Mouse (Mus musculus) brain, adult 10 weeks (tissue): Measurements from ENCODE around the gene Serpine2. TPM values are rescaled to one million over a fixed set of nuclear protein-coding genes. Genes with fewer than 3 reads are reported as not detected.

ENCODE experiments used
- polyA plus RNA-seq: library from polyadenylated mRNA; stranded (reverse); fragments of 350-450 nt; fragmentation: Illumina TruSeq; extraction: RNeasy Lipid Tissue Mini Kit (QIAGEN cat#74804); gene quantifications from one replicate; pipeline ENCODE4 v1.2.3, GENCODE M21; 2015; ENCODE audit warnings: low read depth, low replicate concordance

The Serpine2 gene
- polyA plus RNA-seq = 253 TPM

GRCm38 (mm10) chr1:79861130-79861942 lies at the start of gene Serpine2:
TSS of gene Serpine2 (minus strand) at chr1:79861180.

DNA sequence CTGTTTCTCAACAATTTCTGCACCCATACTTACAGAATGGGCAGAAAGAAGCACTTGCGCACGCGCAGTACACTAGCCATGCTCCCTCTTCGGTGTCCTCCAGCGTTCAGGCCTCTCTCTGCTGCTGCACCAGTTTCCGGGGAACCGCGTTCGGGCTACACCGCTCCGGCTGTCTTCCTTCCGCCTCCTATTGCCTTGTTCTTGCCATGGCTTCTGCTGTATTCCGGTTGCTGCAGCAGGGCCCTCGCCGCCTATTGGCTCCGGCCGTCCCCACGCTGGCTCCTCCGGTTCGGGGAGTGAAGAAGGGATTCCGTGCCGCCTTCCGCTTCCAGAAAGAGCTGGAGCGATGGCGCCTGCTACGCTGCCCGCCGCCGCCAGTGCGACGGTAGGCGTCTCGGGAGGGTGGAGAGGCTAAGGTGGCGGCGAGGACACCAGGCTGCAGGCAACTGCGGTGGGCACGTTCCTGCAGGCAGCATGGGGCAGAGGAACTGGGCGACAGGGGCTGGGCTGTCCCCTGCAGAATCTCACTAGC lies 85.0 kb downstream of the Serpine2 start, which contains the start of the genes Mrpl44 and Wdfy1:
Gene Mrpl44 (plus strand): TSS at position 92 of the 532 bp plus-strand sequence.
Gene Wdfy1 (minus strand): TSS at position 217 of the 532 bp plus-strand sequence.

Other genes with a start within 250 kb of the Serpine2 start
- gene Ap1s3, start 189.2 kb downstream of the Serpine2 start, polyA plus RNA-seq = 2.8 TPM
- 45.9 TPM for gene Mrpl44, start 85.2 kb downstream of the Serpine2 start, polyA plus RNA-seq
- 12.0 TPM for gene Wdfy1, start 85.0 kb downstream of the Serpine2 start, polyA plus RNA-seq